Mouse (Mus musculus): ENCODE data around the gene Tef. TPM values are rescaled to one million over a fixed set of nuclear protein-coding genes. Genes with fewer than 3 reads are reported as not detected.
A peak's percentile ranks its signal among the peaks of the same experiment; 100 is the strongest.

Gene Tef
- polyA plus RNA-seq, 1 experiment from 2014 or later: 19.2 TPM

GRCm38 (mm10) chr15:81765651-81766050 lies 36.6 kb upstream of the Tef start:
- H3K27ac ChIP-seq (ENCODE audit: low read depth, low read length): no peak overlapping the region
- H3K27me3 ChIP-seq (ENCODE audit: control insufficient read depth, insufficient read depth, low read length): no peaks in the 10 kb centered on the region
- H3K4me2 ChIP-seq (replicated peaks; ENCODE audit: low read depth, low read length): no peak overlapping the region
- peaks cover 22% of the 10 kb centered on the region for H3K36me3 ChIP-seq (ENCODE audit: control insufficient read depth, insufficient read depth, low read length)
- no peak overlapping the region for H3K4me3 ChIP-seq (ENCODE audit: low read length)
- H3K9ac ChIP-seq (ENCODE audit: low read depth, low read length): no peak overlapping the region
- no peak for ATAC-seq (ENCODE audit: low FRiP score, low TSS enrichment)
- H3K4me1 ChIP-seq (ENCODE audit: control insufficient read depth, insufficient read depth, low read length): 0 out of 2 replicates have a peak, but pooled peaks cover 6% of the 10 kb centered on the region
- H3K9me3 ChIP-seq (ENCODE audit: control insufficient read depth, low read length): no peaks in the 10 kb centered on the region
- WGBS: 66% methylated on average over 9 of the region's 9 CpGs

- Histone ChIP-seq H3K27ac (ENCODE audit: low read depth, low read length) (no peak overlapping the region), H3K4me1 (ENCODE audit: control insufficient read depth, insufficient read depth, low read length) (0 out of 2 replicates have a peak, but pooled peaks cover 6% of the 10 kb centered on the region), H3K4me3 (ENCODE audit: low read length) (no peak overlapping the region), H3K4me2 (replicated peaks; ENCODE audit: low read depth, low read length) (no peak overlapping the region), H3K9me3 (ENCODE audit: control insufficient read depth, low read length) (no peaks in the 10 kb centered on the region), H3K36me3 (ENCODE audit: control insufficient read depth, insufficient read depth, low read length) (peaks cover 22% of the 10 kb centered on the region), H3K27me3 (ENCODE audit: control insufficient read depth, insufficient read depth, low read length) (no peaks in the 10 kb centered on the region), H3K9ac (ENCODE audit: low read depth, low read length) (no peak overlapping the region)
- no peak for ATAC-seq (ENCODE audit: low FRiP score, low TSS enrichment)
- 83% methylated on average over 5 of the region's 5 CpGs for WGBS
Observed at GRCm38 (mm10) chr15:81766439-81766838, 35.8 kb upstream of the Tef start.

DNA sequence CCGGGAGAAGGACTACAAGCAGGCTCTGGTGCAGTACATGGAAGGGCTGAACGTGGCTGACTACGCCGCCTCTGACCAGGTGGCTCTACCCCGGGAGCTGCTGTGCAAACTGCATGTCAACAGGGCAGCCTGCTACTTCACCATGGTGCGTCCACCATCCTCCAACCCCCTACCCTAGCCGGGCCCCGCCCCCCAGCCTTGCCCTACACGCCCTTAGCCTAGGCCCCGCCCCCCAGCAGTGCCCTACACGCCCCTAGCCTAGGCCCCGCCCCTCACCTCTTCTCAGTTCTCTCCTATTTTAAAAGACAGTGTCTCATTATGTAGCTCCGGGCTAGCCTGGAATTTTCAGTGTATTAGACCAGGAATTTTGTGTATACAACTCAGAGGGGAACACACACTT lies 33.2 kb upstream of the Tef start:
- Histone ChIP-seq H3K4me3 (ENCODE audit: low read length) (no peak overlapping the region), H3K27ac (ENCODE audit: low read depth, low read length) (no peak overlapping the region), H3K9ac (ENCODE audit: low read depth, low read length) (no peak overlapping the region), H3K9me3 (ENCODE audit: control insufficient read depth, low read length) (no peaks in the 10 kb centered on the region), H3K4me1 (ENCODE audit: control insufficient read depth, insufficient read depth, low read length) (0 out of 2 replicates have a peak, but pooled peaks cover 6% of the 10 kb centered on the region), H3K36me3 (ENCODE audit: control insufficient read depth, insufficient read depth, low read length) (peaks cover 47% of the 10 kb centered on the region), H3K4me2 (replicated peaks; ENCODE audit: low read depth, low read length) (no peak overlapping the region), H3K27me3 (ENCODE audit: control insufficient read depth, insufficient read depth, low read length) (no peaks in the 10 kb centered on the region)
- no peak for ATAC-seq (ENCODE audit: low FRiP score, low TSS enrichment)
- WGBS: 57% methylated on average over 13 of the region's 13 CpGs

DNA sequence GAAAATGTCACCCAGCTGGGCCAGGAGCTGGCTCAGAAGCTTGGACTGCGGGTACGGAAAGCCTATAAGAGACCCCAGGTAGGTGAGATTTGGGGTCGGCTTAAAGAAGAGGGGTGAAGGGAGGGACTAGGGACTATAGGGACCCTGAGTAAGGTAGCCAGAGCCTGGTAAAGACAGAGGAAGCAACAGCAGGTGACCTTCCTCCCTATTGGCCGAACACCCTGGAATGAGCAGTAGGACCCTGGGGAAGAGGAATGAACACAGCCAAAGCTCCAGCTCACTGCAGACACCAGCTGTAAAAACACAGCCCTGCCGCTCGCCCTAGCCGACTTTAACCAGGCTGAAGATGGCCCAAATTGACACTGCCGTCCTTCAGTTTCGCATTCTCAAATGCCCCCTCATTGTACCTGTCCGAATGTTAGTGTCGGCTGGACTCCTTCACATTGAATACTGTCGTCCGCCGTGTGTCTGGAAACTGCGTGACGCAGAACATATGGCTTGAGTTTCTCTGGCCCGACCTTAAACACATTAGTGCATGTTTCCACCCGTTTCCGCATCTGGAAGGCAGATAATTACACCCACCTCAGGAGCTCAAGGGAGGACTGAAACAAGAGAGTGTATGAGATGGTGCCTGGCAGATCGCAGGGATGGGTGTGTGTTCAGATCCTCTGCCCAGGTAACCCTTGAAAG lies 29.6 kb upstream of the Tef start:
- ATAC-seq (ENCODE audit: low FRiP score, low TSS enrichment): no peak
- Histone ChIP-seq H3K4me2 (replicated peaks; ENCODE audit: low read depth, low read length) (no peak overlapping the region), H3K27ac (ENCODE audit: low read depth, low read length) (no peak overlapping the region), H3K9ac (ENCODE audit: low read depth, low read length) (no peak overlapping the region), H3K27me3 (ENCODE audit: control insufficient read depth, insufficient read depth, low read length) (no peaks in the 10 kb centered on the region), H3K4me1 (ENCODE audit: control insufficient read depth, insufficient read depth, low read length) (no peaks in the 10 kb centered on the region), H3K4me3 (ENCODE audit: low read length) (no peak overlapping the region), H3K36me3 (ENCODE audit: control insufficient read depth, insufficient read depth, low read length) (peaks cover 73% of the 10 kb centered on the region), H3K9me3 (ENCODE audit: control insufficient read depth, low read length) (no peaks in the 10 kb centered on the region)
- WGBS: 51% methylated on average over 20 of the region's 20 CpGs

DNA sequence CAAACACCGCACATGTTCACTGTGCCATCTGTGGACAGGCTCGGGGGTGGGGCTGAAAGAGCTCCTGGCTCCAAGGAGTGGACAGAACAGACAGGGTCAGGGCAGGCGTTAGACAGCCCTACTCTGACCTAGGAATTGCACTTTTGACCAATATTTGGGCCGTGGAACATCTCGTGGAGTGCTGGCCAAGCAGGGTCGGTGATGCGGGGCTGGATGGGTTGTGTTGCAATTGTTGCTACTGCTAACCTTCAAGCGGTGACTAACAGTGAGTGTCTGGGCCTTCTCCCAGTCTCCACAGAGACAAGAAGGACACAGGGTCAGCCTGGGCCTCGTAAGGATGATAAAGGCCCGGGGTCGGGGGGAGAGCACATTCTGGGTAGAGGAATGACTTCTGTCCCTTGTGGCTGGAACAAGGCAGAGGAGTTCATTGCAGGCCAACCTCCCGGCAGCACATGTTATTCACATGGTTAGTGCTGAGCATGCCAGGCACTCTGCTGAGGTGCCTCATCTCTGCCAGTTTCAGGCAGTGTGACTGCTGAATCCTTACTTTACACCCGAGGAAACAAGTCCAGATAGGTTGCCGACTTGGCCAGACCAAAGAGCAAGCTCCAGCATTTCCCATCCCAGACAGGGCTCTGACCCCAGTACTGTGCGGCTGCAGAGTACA lies 27.6 kb upstream of the Tef start:
- Histone ChIP-seq H3K27ac (ENCODE audit: low read depth, low read length) (no peak overlapping the region), H3K9ac (ENCODE audit: low read depth, low read length) (no peak overlapping the region), H3K4me1 (ENCODE audit: control insufficient read depth, insufficient read depth, low read length) (no peaks in the 10 kb centered on the region), H3K36me3 (ENCODE audit: control insufficient read depth, insufficient read depth, low read length) (peaks cover 81% of the 10 kb centered on the region), H3K4me2 (replicated peaks; ENCODE audit: low read depth, low read length) (no peak overlapping the region), H3K4me3 (ENCODE audit: low read length) (no peak overlapping the region), H3K27me3 (ENCODE audit: control insufficient read depth, insufficient read depth, low read length) (no peaks in the 10 kb centered on the region), H3K9me3 (ENCODE audit: control insufficient read depth, low read length) (no peaks in the 10 kb centered on the region)
- ATAC-seq (ENCODE audit: low FRiP score, low TSS enrichment): no peak
- 86% methylated on average over 15 of the region's 15 CpGs for WGBS

DNA sequence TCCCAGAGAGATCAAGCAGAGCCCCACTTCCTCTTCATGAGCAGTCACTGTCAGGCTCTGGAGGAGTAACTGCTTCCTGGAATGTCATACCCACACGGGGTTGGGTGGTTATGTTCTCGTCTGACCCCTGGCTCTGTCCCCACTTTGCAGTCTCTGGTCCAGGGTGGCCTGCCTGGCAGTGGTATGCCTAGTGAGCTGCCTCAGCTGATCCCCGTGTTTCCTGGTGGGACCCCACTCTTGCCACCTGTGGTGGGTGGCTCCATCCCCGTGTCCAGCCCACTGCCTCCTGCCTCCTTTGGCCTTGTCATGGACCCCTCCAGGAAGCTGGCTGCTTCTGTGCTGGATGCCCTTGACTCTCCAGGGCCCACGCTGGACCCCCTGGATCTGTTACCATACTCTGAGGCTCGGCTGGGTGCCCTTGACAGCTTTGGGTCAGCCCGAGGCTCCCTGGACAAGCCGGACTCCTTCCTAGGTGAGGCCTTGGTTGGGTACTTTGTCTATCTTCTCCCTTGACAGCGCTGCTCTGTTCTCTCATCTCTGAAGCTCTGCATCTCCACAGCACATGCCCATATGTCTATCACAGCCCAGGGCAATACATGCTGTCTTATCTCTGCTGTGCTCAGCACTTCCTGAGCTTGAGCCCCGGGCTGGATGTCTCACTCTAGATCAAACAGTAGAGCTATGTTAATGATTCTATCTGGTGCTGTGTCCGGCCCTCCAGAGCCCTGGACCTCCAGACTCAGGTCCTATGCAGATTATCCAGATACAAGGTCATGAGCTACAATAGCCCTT lies 25.4 kb upstream of the Tef start:
- Histone ChIP-seq H3K4me1 (ENCODE audit: control insufficient read depth, insufficient read depth, low read length) (no peaks in the 10 kb centered on the region), H3K9ac (ENCODE audit: low read depth, low read length) (no peak overlapping the region), H3K27ac (ENCODE audit: low read depth, low read length) (no peak overlapping the region), H3K27me3 (ENCODE audit: control insufficient read depth, insufficient read depth, low read length) (no peaks in the 10 kb centered on the region), H3K4me2 (replicated peaks; ENCODE audit: low read depth, low read length) (no peak overlapping the region), H3K4me3 (ENCODE audit: low read length) (no peak overlapping the region), H3K9me3 (ENCODE audit: control insufficient read depth, low read length) (no peaks in the 10 kb centered on the region), H3K36me3 (ENCODE audit: control insufficient read depth, insufficient read depth, low read length) (peaks cover 89% of the 10 kb centered on the region)
- 88% methylated on average over 11 of the region's 11 CpGs for WGBS
- no peak for ATAC-seq (ENCODE audit: low FRiP score, low TSS enrichment)

GRCm38 (mm10) chr15:81781816-81782215 lies 20.4 kb upstream of the Tef start:
- 77% methylated on average over 7 of the region's 7 CpGs for WGBS

DNA sequence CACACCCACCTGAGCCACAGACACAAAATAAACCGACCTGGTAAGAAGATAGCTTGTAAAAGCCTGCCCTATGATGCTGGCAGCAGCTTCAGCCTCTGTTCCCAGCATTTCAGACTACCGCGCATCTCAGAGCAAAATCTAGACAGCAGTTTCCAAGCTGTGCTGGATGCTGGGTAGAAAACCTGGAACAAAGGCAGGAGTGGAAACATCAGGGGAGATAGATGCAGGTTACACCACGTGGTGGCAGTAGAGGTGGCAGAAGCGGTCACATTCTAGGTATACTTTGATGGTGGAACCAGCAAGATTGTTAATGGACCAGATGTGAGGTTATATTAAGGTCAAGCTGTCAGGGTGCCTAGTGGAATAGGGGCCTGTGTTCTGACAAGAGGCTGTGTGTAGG lies 17.5 kb upstream of the Tef start:
- Histone ChIP-seq H3K27me3 (ENCODE audit: control insufficient read depth, insufficient read depth, low read length) (no peaks in the 10 kb centered on the region), H3K4me3 (ENCODE audit: low read length) (no peak overlapping the region), H3K36me3 (ENCODE audit: control insufficient read depth, insufficient read depth, low read length) (peaks cover 74% of the 10 kb centered on the region), H3K9me3 (ENCODE audit: control insufficient read depth, low read length) (no peaks in the 10 kb centered on the region), H3K4me2 (replicated peaks; ENCODE audit: low read depth, low read length) (no peak overlapping the region), H3K9ac (ENCODE audit: low read depth, low read length) (no peak overlapping the region), H3K27ac (ENCODE audit: low read depth, low read length) (no peak overlapping the region), H3K4me1 (ENCODE audit: control insufficient read depth, insufficient read depth, low read length) (no peaks in the 10 kb centered on the region)
- WGBS: 38% methylated on average over 5 of the region's 5 CpGs
- 0 out of 2 replicates have a peak, but pooled peaks have one; percentile 15 for ATAC-seq (ENCODE audit: low FRiP score, low TSS enrichment)

More at GRCm38 (mm10) chr15:81781816-81782215, 20.4 kb upstream of the Tef start:
- Histone ChIP-seq H3K9ac (ENCODE audit: low read depth, low read length) (no peak overlapping the region), H3K4me2 (replicated peaks; ENCODE audit: low read depth, low read length) (no peak overlapping the region), H3K9me3 (ENCODE audit: control insufficient read depth, low read length) (no peaks in the 10 kb centered on the region), H3K4me3 (ENCODE audit: low read length) (no peak overlapping the region), H3K4me1 (ENCODE audit: control insufficient read depth, insufficient read depth, low read length) (no peaks in the 10 kb centered on the region), H3K27me3 (ENCODE audit: control insufficient read depth, insufficient read depth, low read length) (no peaks in the 10 kb centered on the region), H3K36me3 (ENCODE audit: control insufficient read depth, insufficient read depth, low read length) (peaks cover 86% of the 10 kb centered on the region), H3K27ac (ENCODE audit: low read depth, low read length) (no peak overlapping the region)
- ATAC-seq (ENCODE audit: low FRiP score, low TSS enrichment): no peak

GRCm38 (mm10) chr15:81785701-81786100 lies 16.5 kb upstream of the Tef start:
- no peak for ATAC-seq (ENCODE audit: low FRiP score, low TSS enrichment)
- Histone ChIP-seq H3K9ac (ENCODE audit: low read depth, low read length) (no peak overlapping the region), H3K4me3 (ENCODE audit: low read length) (no peak overlapping the region), H3K36me3 (ENCODE audit: control insufficient read depth, insufficient read depth, low read length) (peaks cover 70% of the 10 kb centered on the region), H3K9me3 (ENCODE audit: control insufficient read depth, low read length) (no peaks in the 10 kb centered on the region), H3K27ac (ENCODE audit: low read depth, low read length) (no peak overlapping the region), H3K4me1 (ENCODE audit: control insufficient read depth, insufficient read depth, low read length) (no peaks in the 10 kb centered on the region), H3K4me2 (replicated peaks; ENCODE audit: low read depth, low read length) (no peak overlapping the region), H3K27me3 (ENCODE audit: control insufficient read depth, insufficient read depth, low read length) (no peaks in the 10 kb centered on the region)
- 93% methylated on average over 8 of the region's 8 CpGs for WGBS

Data from kidney, embryonic 14.5 days (tissue).